Mouse (Mus musculus): Measurements from ENCODE around the gene Syf2.

Gene Syf2

GRCm38 (mm10) chr4:134923258-134924018 lies 7.3 kb upstream of the Syf2 start, which contains the start of gene Rsrp1:
TSS of gene Rsrp1 (plus strand) at chr4:134923592.
- peak; percentile 97 for DNase-seq (ENCODE audit: low read depth, low spot score)

- no peak for DNase-seq (ENCODE audit: low read depth, low spot score)
Measured at GRCm38 (mm10) chr4:134924019-134924741, 6.5 kb upstream of the Syf2 start.

- DNase-seq (ENCODE audit: low read depth, low spot score): no peak
Measured at GRCm38 (mm10) chr4:134925206-134925605, 5.5 kb upstream of the Syf2 start.

DNA sequence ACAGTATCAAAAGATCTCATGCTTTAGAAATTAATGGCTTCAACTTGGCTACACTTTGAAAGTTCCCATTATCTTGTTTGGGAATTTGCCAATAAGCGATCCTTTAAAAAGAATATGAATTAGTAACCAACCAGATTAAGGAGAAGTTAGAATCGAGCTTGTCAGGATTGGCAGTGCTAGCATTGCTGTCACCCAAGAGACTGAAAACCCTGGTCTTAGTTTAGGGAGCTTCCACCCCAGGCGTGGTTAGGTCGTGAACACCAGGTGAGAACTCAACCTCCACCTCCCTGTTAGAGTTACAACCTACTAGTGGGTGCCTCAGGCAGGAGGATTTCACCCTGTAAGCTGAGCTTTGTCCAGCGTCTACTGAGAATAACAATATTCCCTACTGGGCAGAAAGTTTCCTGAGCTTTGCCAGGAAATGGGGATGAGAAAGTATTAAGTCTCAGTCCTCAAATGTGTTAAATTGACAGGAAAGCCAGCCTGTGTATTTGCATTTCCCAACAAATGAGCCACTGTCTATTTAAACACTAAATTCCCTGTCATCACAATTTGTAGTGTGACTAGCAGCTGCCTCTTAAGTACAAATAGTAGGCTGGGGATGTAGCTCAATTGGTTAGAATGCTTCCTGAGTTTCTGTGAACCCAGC lies 2.8 kb upstream of the Syf2 start:
- DNase-seq (ENCODE audit: low read depth, low spot score): no peak

- no peak for DNase-seq (ENCODE audit: low read depth, low spot score)
Measured at GRCm38 (mm10) chr4:134928464-134928836, 2.2 kb upstream of the Syf2 start.

GRCm38 (mm10) chr4:134929536-134929935 lies 1.2 kb upstream of the Syf2 start:
- no peak for DNase-seq (ENCODE audit: low read depth, low spot score)

- no peak for DNase-seq (ENCODE audit: low read depth, low spot score)
Measured at GRCm38 (mm10) chr4:134930190-134930589, 508 bp upstream of the Syf2 start.

DNA sequence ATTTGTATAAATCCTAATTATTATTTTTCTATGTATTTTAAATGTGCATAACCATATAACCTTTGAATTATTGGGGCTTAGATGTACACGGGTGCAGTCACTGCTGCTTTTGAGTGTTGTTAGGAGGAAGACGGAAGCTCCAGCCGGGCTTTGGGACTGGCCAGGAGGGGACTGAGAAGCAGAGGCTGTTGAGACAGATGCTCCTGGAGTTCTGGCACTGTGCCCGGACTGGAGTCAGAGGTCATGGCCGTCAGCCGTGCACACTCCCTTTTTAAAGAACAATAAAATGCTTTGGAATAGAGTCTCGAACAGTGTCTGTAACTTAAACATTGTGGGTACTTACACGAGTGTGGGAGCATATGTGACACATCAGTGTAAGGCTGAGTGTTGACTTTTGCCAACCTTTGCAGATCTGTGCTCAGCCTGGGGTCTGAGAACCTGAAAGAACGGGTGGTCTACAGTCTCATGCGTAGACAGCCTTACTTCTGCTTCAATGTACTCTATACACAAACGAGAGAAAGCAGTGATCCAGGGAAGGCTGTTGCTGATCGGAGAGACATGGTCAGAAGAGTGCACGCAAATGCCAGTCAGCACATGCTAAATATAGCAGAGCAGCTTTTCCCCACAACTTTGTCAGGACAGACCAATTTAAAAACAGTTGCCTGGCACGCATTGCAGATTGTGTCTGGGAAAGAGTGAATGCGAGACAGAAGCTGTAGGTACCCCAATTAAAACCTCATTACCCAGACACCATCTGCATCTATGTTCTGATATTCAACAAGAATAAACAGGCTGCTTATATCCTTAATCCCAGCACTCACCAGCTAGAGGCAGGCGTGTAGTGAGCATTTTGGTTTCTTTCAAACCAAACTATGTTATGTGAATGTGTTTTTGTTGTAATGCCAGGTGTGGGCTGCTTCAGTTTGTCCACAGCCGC lies 6.8 kb downstream of the Syf2 start:
- no peak for DNase-seq (ENCODE audit: low read depth, low spot score)

DNA sequence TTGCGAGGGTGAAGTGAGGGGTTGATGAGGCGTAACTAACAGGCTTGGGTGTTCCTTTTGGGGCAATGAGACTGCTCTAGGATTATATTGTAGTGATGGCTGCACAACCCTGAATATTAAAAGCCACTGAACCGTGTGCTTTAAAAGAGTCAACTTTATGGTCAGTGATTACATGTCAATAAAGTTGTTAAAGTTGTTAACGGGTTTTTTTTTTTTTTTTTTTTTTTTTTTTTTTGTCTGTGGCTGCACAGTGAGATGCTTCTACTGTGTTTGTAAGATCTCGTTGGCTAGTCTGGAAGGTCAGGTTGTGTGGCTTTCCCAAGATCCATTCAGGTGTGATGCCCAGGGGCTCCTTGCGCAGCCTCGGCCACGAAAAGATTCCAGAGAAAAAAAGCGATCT lies 9.2 kb downstream of the Syf2 start:
- no peak for DNase-seq (ENCODE audit: low read depth, low spot score)

GRCm38 (mm10) chr4:134943758-134944538 lies 13.2 kb downstream of the Syf2 start:
- no peak for DNase-seq (ENCODE audit: low read depth, low spot score)

- peak; percentile 69 for DNase-seq (ENCODE audit: low read depth, low spot score)
Measured at GRCm38 (mm10) chr4:134946024-134946744, 15.5 kb downstream of the Syf2 start.

- peak; percentile 70 for DNase-seq (ENCODE audit: low read depth, low spot score)
Measured at GRCm38 (mm10) chr4:134950518-134951091, 19.9 kb downstream of the Syf2 start.

- no peak for DNase-seq (ENCODE audit: low read depth, low spot score)
Measured at GRCm38 (mm10) chr4:134954461-134954860, 23.8 kb downstream of the Syf2 start.

DNA sequence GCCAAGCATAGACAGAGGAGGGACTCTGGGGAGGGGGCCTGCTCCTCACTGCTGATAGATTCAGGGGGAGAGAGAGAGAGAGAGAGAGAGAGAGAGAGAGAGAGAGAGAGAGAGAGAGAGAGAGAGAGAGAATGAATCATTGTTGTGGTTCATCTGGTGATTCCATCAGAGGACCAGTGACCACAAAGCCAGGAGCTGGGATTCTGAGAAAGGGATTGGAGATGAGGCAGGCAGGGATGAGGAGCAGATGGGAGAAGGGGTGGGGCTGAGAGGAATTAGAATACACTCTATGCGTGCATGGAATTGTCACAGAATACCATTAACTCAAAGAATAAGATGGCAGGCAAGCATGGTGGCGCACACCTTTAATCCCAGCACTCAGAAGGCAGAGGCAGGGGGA lies 24.5 kb downstream of the Syf2 start:
- no peak for DNase-seq (ENCODE audit: low read depth, low spot score)

DNA sequence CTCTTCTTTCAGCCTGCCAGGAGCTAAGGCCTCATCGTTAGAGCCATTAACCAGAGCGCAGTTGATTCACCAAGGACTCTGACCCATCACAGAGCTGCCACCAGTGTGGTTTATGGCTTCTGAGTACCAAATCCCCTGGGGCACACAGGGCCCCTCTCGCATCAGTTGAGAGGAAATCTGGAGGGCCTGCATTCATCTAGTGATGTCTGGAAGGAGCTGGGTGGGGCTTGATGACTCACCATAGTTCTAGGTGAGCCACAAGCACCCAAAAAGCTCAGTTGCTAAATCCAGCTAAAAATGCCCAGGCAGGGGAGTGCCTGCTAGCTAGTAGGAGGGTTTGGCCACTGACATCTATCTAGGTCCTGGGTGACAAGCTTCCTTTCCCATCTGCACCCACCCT lies 25.1 kb downstream of the Syf2 start:
- no peak for DNase-seq (ENCODE audit: low read depth, low spot score)

DNA sequence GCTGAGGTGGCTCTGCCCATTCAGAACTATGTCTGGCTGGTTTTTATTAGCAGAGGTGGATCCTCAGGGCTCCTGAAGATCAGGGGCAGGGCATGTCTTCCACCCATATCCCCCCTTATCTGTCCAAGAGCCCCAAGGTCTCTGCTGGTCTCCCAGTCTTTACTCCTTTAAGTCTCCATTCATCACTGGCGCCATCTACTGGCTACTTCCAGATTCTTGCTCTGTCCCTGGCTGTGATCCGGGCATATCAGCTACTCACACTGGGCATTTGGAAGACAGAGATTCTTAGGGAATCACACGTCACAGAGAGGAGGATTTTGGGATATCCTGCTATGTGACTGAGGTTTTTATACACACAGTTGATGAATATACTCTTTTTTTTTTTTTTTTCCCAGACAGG lies 25.6 kb downstream of the Syf2 start:
- peak; percentile 62 for DNase-seq (ENCODE audit: low read depth, low spot score)

DNA sequence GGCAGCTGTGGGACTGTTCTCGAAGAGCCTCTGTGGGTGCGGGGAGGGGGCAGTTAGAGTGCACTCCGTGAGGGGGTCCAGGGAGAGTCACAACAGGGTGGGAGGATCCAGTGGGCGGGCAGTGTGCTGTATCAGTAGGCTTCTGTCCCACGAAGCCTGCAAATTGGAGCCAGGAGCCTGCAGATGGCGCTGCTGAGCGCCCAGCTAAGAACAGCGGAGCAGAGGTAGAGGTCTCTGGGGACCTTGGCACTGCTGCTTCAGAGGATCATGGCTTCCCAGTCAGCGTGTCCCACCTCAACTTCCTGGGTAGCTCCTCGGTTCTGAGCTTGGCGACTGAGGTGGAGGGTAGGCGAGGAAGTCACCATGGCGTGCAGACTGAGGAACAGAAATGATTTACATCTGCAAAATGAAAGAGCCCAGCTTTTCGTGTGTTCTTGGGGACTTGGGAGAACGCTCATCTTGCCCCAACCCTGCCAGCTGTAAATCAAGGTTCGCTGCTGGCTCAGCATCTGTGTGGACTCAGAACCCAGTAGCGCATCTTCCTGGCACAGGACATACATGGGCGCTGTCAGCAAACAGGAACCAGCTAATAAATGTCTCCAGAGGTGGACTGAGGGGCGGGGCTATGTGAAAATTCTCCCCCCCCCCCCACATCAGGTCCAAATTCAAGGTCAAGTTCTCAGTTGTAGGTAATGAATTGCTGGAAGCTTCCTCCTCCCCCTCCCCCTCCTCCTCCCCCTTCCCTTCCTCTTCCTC lies 32.5 kb downstream of the Syf2 start:
- peak; percentile 41 for DNase-seq (ENCODE audit: low read depth, low spot score)

- no peak for DNase-seq (ENCODE audit: low read depth, low spot score)
Measured at GRCm38 (mm10) chr4:134967887-134968604, 37.3 kb downstream of the Syf2 start.

Measured in retina, postnatal 7 days (tissue).